Mouse (Mus musculus) liver, adult 2 months (tissue): ENCODE measurements around the gene Mllt1. TPM values are rescaled to one million over a fixed set of nuclear protein-coding genes. Genes with fewer than 3 reads are reported as not detected.

Experiments
- DNase-seq: peaks from one replicate; pipeline ENCODE4 v3.0.0-alpha.2; 2011; ENCODE audit warnings: low read depth, low spot score; ENCODE audit errors: extremely low read depth
- H3K27ac ChIP-seq: fragments of 200-500 bp; replicated peaks from 2 replicates; pipeline ENCODE4 v1.5.1; 2012; ENCODE audit warnings: low read depth, mild to moderate bottlenecking, control low read depth, inconsistent platforms, low read length; ENCODE audit not compliant: insufficient read depth
- H3K27me3 ChIP-seq: fragments of 200-500 bp; 2 replicates; pipeline ENCODE4 v1.6.1; 2012; ENCODE audit warnings: mild to moderate bottlenecking, moderate library complexity, low read length, inconsistent platforms; ENCODE audit not compliant: control insufficient read depth, insufficient read depth
- H3K36me3 ChIP-seq: fragments of 200-500 bp; 2 replicates; pipeline ENCODE4 v1.6.1; 2012; ENCODE audit warnings: low read length, inconsistent platforms; ENCODE audit not compliant: control insufficient read depth, insufficient read depth
- H3K4me1 ChIP-seq: fragments of 200-500 bp; 2 replicates; pipeline ENCODE4 v1.6.1; 2011; ENCODE audit warnings: low read length; ENCODE audit not compliant: control insufficient read depth, insufficient read depth
- H3K4me3 ChIP-seq: fragments of 200-500 bp; 2 replicates; pipeline ENCODE4 v1.5.1; 2011; ENCODE audit warnings: low read depth, mild to moderate bottlenecking, control low read depth, low read length, moderate library complexity; ENCODE audit not compliant: insufficient read depth
- H3K79me2 ChIP-seq: fragments of 200-500 bp; 2 replicates; pipeline ENCODE4 v1.6.1; 2012; ENCODE audit warnings: inconsistent platforms, mild to moderate bottlenecking, low read length, moderate library complexity; ENCODE audit not compliant: control insufficient read depth, insufficient read depth
- H3K9ac ChIP-seq: fragments of 200-500 bp; 2 replicates; pipeline ENCODE4 v1.6.1; 2012; ENCODE audit warnings: low read depth, mild to moderate bottlenecking, control low read depth, inconsistent platforms, low read length
- CTCF ChIP-seq: fragments of 200-500 bp; IDR thresholded peaks from 2 replicates; pipeline ENCODE4 v1.5.1; 2011; ENCODE audit warnings: low read depth, low read length, control low read depth
- POLR2A ChIP-seq: fragments of 200-500 bp; IDR thresholded peaks from 2 replicates; pipeline ENCODE4 v1.6.1; 2011; ENCODE audit warnings: low read length, control low read depth; ENCODE audit not compliant: insufficient read depth; ENCODE audit errors: extremely low read depth
- WGBS: fragments of 180-500 bp; shearing (Covaris S2); methylation state at CpG from one replicate; pipeline ENCODE4 v1.1.7; 2018; 5-methylcytosine and 5-hydroxymethylcytosine counted together
- polyA plus RNA-seq: library from polyadenylated mRNA; depleted of rRNA; stranded (reverse); fragments of >200 nt; gene quantifications from 2 replicates; pipeline ENCODE4 v1.2.3, GENCODE M21; 2012; rRNA removed
- total RNA-seq: library from RNA; depleted of rRNA; stranded (reverse); fragments of >200 nt; gene quantifications from 2 replicates; pipeline ENCODE4 v1.2.3, GENCODE M21; 2014; rRNA removed

The Mllt1 gene
- total and polyA plus RNA-seq, 2 experiments, result 3.0 to 22.7 TPM

GRCm38 (mm10) chr17:56851167-56851566 lies 84.0 kb downstream of the Mllt1 start:
- Histone ChIP-seq H3K79me2 (no peaks in the 10 kb centered on the region), H3K9ac (no peak overlapping the region), H3K4me3 (no peak overlapping the region), H3K27me3 (no peaks in the 10 kb centered on the region), H3K36me3 (no peaks in the 10 kb centered on the region), H3K27ac (no peak overlapping the region), H3K4me1 (no peaks in the 10 kb centered on the region)
- no peak for DNase-seq
- TF ChIP-seq POLR2A (no peak), CTCF (no peak)
- 72% methylated on average over 3 of the region's 3 CpGs for WGBS

DNA sequence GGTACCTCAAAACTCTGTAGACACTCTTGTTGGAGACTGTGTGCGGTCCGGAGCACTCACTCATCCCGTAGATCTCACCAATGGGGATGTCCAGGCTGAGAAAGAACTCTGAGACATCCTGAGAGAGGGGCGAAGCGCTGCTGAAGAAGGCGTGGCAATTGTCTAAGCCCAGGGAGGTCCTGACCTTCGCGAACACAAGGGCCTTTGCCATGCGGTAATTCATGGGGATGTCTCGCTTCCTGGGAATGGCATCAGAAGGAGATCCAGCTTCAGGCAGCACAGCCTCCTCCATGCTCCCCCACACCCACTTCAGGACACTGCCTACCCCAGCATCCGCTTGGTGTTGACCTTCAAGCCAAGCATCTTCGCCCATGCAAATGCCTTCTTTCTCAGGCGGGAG lies 85.5 kb downstream of the Mllt1 start:
- DNase-seq, result no peak
- H3K27ac ChIP-seq, result no peak overlapping the region
- TF ChIP-seq POLR2A (no peak), CTCF (no peak)
- H3K79me2 ChIP-seq, result no peaks in the 10 kb centered on the region
- no peaks in the 10 kb centered on the region for H3K27me3 ChIP-seq
- 82% methylated on average over 13 of the region's 13 CpGs for WGBS
- H3K36me3 ChIP-seq, result no peaks in the 10 kb centered on the region
- H3K9ac ChIP-seq, result no peak overlapping the region
- no peak overlapping the region for H3K4me3 ChIP-seq
- no peaks in the 10 kb centered on the region for H3K4me1 ChIP-seq

GRCm38 (mm10) chr17:56848785-56849184 lies 86.4 kb downstream of the Mllt1 start:
- no peak overlapping the region for H3K9ac ChIP-seq
- no peak for TF ChIP-seq POLR2A
- TF ChIP-seq CTCF, result no peak
- 79% methylated on average over 5 of the region's 5 CpGs for WGBS

GRCm38 (mm10) chr17:56843678-56844077 lies 91.5 kb downstream of the Mllt1 start:
- TF ChIP-seq CTCF (no peak), POLR2A (no peak)
- no peak overlapping the region for H3K27ac ChIP-seq
- H3K36me3 ChIP-seq, result no peaks in the 10 kb centered on the region
- H3K27me3 ChIP-seq, result no peaks in the 10 kb centered on the region
- no peaks in the 10 kb centered on the region for H3K79me2 ChIP-seq
- DNase-seq, result no peak
- WGBS, result 82% methylated on average over 5 of the region's 5 CpGs
- H3K4me3 ChIP-seq, result no peak overlapping the region
- no peaks in the 10 kb centered on the region for H3K4me1 ChIP-seq
- no peak overlapping the region for H3K9ac ChIP-seq

More at GRCm38 (mm10) chr17:56848785-56849184, 86.4 kb downstream of the Mllt1 start:
- Histone ChIP-seq H3K27me3 (no peaks in the 10 kb centered on the region), H3K27ac (no peak overlapping the region), H3K4me1 (no peaks in the 10 kb centered on the region), H3K79me2 (no peaks in the 10 kb centered on the region), H3K4me3 (no peak overlapping the region), H3K36me3 (no peaks in the 10 kb centered on the region)
- DNase-seq, result no peak

Other genes starting within 250 kb of the Mllt1 start
- gene Ndufa11, start 217.6 kb downstream of the Mllt1 start, total RNA-seq, result 110 and 146 TPM in 2 replicates
- gene Ndufa11, start 217.6 kb downstream of the Mllt1 start, polyA plus RNA-seq, result 462 and 466 TPM in 2 replicates
- gene Vmac, start 217.4 kb downstream of the Mllt1 start, total RNA-seq, result 8.9 and 10.7 TPM in 2 replicates
- 12.3 and 15.2 TPM in 2 replicates for gene Vmac, start 217.4 kb downstream of the Mllt1 start, polyA plus RNA-seq
- gene Nrtn, start 177.9 kb downstream of the Mllt1 start, total RNA-seq, result 0.83 and 1.3 TPM in 2 replicates
- 1.9 and 3.6 TPM in 2 replicates for gene Nrtn, start 177.9 kb downstream of the Mllt1 start, polyA plus RNA-seq
- 7.2 and 11.9 TPM in 2 replicates for gene Dus3l, start 170.7 kb downstream of the Mllt1 start, total RNA-seq
- 19.7 and 25.7 TPM in 2 replicates for gene Dus3l, start 170.7 kb downstream of the Mllt1 start, polyA plus RNA-seq
- gene Prr22, start 165.2 kb downstream of the Mllt1 start, total RNA-seq, result 0.18 TPM in 1 of 2 replicates, not detected in the other
- 0.85 and 1.5 TPM in 2 replicates for gene Prr22, start 165.2 kb downstream of the Mllt1 start, polyA plus RNA-seq
- 0.18 and 0.54 TPM in 2 replicates for gene Rfx2, start 104.4 kb downstream of the Mllt1 start, total RNA-seq
- 0.87 and 1.0 TPM in 2 replicates for gene Rfx2, start 104.4 kb downstream of the Mllt1 start, polyA plus RNA-seq
- gene Acsbg2, start 61.0 kb downstream of the Mllt1 start, total RNA-seq, result not detected in 2 replicates
- gene Acsbg2, start 61.0 kb downstream of the Mllt1 start, polyA plus RNA-seq, result not detected in 2 replicates
- gene 1700061G19Rik, start 59.9 kb downstream of the Mllt1 start, total RNA-seq, result not detected in 2 replicates
- 0.02 TPM in 1 of 2 replicates, not detected in the other for gene 1700061G19Rik, start 59.9 kb downstream of the Mllt1 start, polyA plus RNA-seq
- gene Acer1, start 46.7 kb upstream of the Mllt1 start, total RNA-seq, result not detected in 2 replicates
- not detected in 2 replicates for gene Acer1, start 46.7 kb upstream of the Mllt1 start, polyA plus RNA-seq
- gene Clpp, start 54.9 kb upstream of the Mllt1 start, total RNA-seq, result 75.6 and 93.8 TPM in 2 replicates
- 174 and 184 TPM in 2 replicates for gene Clpp, start 54.9 kb upstream of the Mllt1 start, polyA plus RNA-seq
- gene Alkbh7, start 61.9 kb upstream of the Mllt1 start, total RNA-seq, result 23.2 and 24.4 TPM in 2 replicates
- 42.0 and 51.1 TPM in 2 replicates for gene Alkbh7, start 61.9 kb upstream of the Mllt1 start, polyA plus RNA-seq
- gene Pspn, start 64.6 kb upstream of the Mllt1 start, total RNA-seq, result not detected in 2 replicates
- gene Pspn, start 64.6 kb upstream of the Mllt1 start, polyA plus RNA-seq, result not detected in 2 replicates
- gene Gtf2f1, start 75.9 kb upstream of the Mllt1 start, total RNA-seq, result 10.9 and 11.9 TPM in 2 replicates
- 10.4 and 10.6 TPM in 2 replicates for gene Gtf2f1, start 75.9 kb upstream of the Mllt1 start, polyA plus RNA-seq
- not detected in 2 replicates for gene Gm17949, start 76.1 kb upstream of the Mllt1 start, total RNA-seq
- gene Gm17949, start 76.1 kb upstream of the Mllt1 start, polyA plus RNA-seq, result not detected in 2 replicates
- 7.6 and 15.6 TPM in 2 replicates for gene Khsrp, start 96.1 kb upstream of the Mllt1 start, total RNA-seq
- gene Khsrp, start 96.1 kb upstream of the Mllt1 start, polyA plus RNA-seq, result 30.3 and 38.9 TPM in 2 replicates
- not detected in 2 replicates for gene Slc25a41, start 106.2 kb upstream of the Mllt1 start, total RNA-seq
- gene Slc25a41, start 106.2 kb upstream of the Mllt1 start, polyA plus RNA-seq, result not detected in 2 replicates
- 21.9 and 27.7 TPM in 2 replicates for gene Crb3, start 123.7 kb upstream of the Mllt1 start, total RNA-seq
- 45.6 and 57.7 TPM in 2 replicates for gene Crb3, start 123.7 kb upstream of the Mllt1 start, polyA plus RNA-seq
- gene Slc25a23, start 124.4 kb upstream of the Mllt1 start, total RNA-seq, result 54.9 and 94.6 TPM in 2 replicates
- gene Slc25a23, start 124.4 kb upstream of the Mllt1 start, polyA plus RNA-seq, result 212 and 255 TPM in 2 replicates
- gene Dennd1c, start 143.1 kb upstream of the Mllt1 start, total RNA-seq, result 0.54 and 0.92 TPM in 2 replicates
- gene Dennd1c, start 143.1 kb upstream of the Mllt1 start, polyA plus RNA-seq, result 1.2 and 1.6 TPM in 2 replicates
- 0.18 and 0.27 TPM in 2 replicates for gene Tubb4a, start 152.4 kb upstream of the Mllt1 start, total RNA-seq
- gene Tubb4a, start 152.4 kb upstream of the Mllt1 start, polyA plus RNA-seq, result 0.16 and 0.24 TPM in 2 replicates
- 0.18 and 0.54 TPM in 2 replicates for gene Tnfsf9, start 169.9 kb upstream of the Mllt1 start, total RNA-seq
- 0.09 and 0.15 TPM in 2 replicates for gene Tnfsf9, start 169.9 kb upstream of the Mllt1 start, polyA plus RNA-seq
- 1.0 TPM in 1 of 2 replicates, not detected in the other for gene Cd70, start 214.4 kb upstream of the Mllt1 start, total RNA-seq
- gene Cd70, start 214.4 kb upstream of the Mllt1 start, polyA plus RNA-seq, result not detected in 2 replicates